Mouse (Mus musculus) intestine, postnatal 0 days (tissue): Measurements from ENCODE around the gene Stk32b. TPM values are rescaled to one million over a fixed set of nuclear protein-coding genes. Genes with fewer than 3 reads are reported as not detected.

Experiments
- ATAC-seq: fragments of 200-750 bp; cut with Nextera tagmentation; 2 replicates; pipeline ENCODE4 v1.8.0; 2017; ENCODE audit warnings: mild to moderate bottlenecking, moderate TSS enrichment, moderate library complexity
- H3K27ac ChIP-seq: fragments of 300-500 bp; sonication (generic); 2 replicates; pipeline ENCODE4 v1.5.1; 2014; ENCODE audit warnings: mild to moderate bottlenecking, low read depth, low read length, moderate library complexity
- H3K27me3 ChIP-seq: fragments of 300-500 bp; sonication (generic); replicated peaks from 2 replicates; pipeline ENCODE4 v1.6.1; 2014; ENCODE audit warnings: low read length, mixed read lengths; ENCODE audit not compliant: control insufficient read depth, insufficient read depth
- H3K36me3 ChIP-seq: fragments of 300-500 bp; sonication (generic); 2 replicates; pipeline ENCODE4 v1.6.1; 2014; ENCODE audit warnings: mild to moderate bottlenecking, moderate library complexity; ENCODE audit not compliant: control insufficient read depth, insufficient read depth
- H3K4me1 ChIP-seq: fragments of 300-500 bp; sonication (generic); replicated peaks from 2 replicates; pipeline ENCODE4 v1.6.1; 2014; ENCODE audit warnings: antibody characterized with exemption, low read length, mixed read lengths; ENCODE audit not compliant: control insufficient read depth, insufficient read depth
- H3K4me2 ChIP-seq: fragments of 300-500 bp; sonication (generic); replicated peaks from 2 replicates; pipeline ENCODE4 v1.6.1; 2014; ENCODE audit warnings: low read depth, mild to moderate bottlenecking, moderate library complexity
- H3K4me3 ChIP-seq: fragments of 300-500 bp; sonication (generic); 2 replicates; pipeline ENCODE4 v1.5.1; 2014; ENCODE audit warnings: low read depth, low read length
- H3K9ac ChIP-seq: fragments of 300-500 bp; sonication (generic); 2 replicates; pipeline ENCODE4 v1.6.1; 2014; ENCODE audit warnings: mild to moderate bottlenecking, low read depth, low read length
- H3K9me3 ChIP-seq: fragments of 300-500 bp; sonication (generic); 2 replicates; pipeline ENCODE4 v1.6.1; 2016; ENCODE audit warnings: mixed run types; ENCODE audit not compliant: control insufficient read depth
- CTCF ChIP-seq: sonication (generic); IDR thresholded peaks from 2 replicates; pipeline ENCODE4 v1.5.1; 2016; ENCODE audit warnings: low read depth, mild to moderate bottlenecking, control low read depth, antibody characterized with exemption, moderate library complexity
- WGBS: fragments of 180-500 bp; shearing (Covaris S2); extraction: QIAGEN DNeasy Blood & Tissue Kit; methylation state at CpG from one replicate; pipeline ENCODE4 v1.1.7; 2014; 5-methylcytosine and 5-hydroxymethylcytosine counted together
- polyA plus RNA-seq: library from polyadenylated mRNA; unstranded; fragments of >200 nt; fragmentation: Nextera tagmentation; extraction: Ambion mirVana; gene quantifications from 2 replicates; pipeline ENCODE4 v1.2.1, GENCODE M21; 2015

Gene Stk32b
- polyA plus RNA-seq = 0.50 and 0.68 TPM in 2 replicates

GRCm38 (mm10) chr5:37716505-37717372 is at the start of gene Stk32b:
Gene Stk32b, minus strand, starts transcription at chr5:37717171.
- no peak within 1 kb of the TSS for H3K9ac ChIP-seq
- TF ChIP-seq CTCF = no peak
- 2% methylated on average over 40 of the region's 40 CpGs for WGBS

GRCm38 (mm10) chr5:37765851-37766250 is 48.9 kb upstream of the Stk32b start:
- WGBS = 73% methylated on average over 8 of the region's 8 CpGs
- TF ChIP-seq CTCF = no peak
- H3K27me3 ChIP-seq = no peaks in the 10 kb centered on the region
- H3K4me1 ChIP-seq = no peaks in the 10 kb centered on the region
- no peaks in the 10 kb centered on the region for H3K9me3 ChIP-seq
- no peak overlapping the region for H3K27ac ChIP-seq
- ATAC-seq = no peak
- H3K9ac ChIP-seq = no peak overlapping the region
- no peak overlapping the region for H3K4me2 ChIP-seq
- H3K4me3 ChIP-seq = no peak overlapping the region
- H3K36me3 ChIP-seq = no peaks in the 10 kb centered on the region

More at GRCm38 (mm10) chr5:37716505-37717372, at the start of gene Stk32b:
- Histone ChIP-seq H3K36me3 (no peaks in the 10 kb centered on the region), H3K4me2 (peak within 1 kb of the TSS; percentile 60), H3K9me3 (no peaks in the 10 kb centered on the region), H3K4me1 (no peaks in the 10 kb centered on the region), H3K27ac (no peak within 1 kb of the TSS), H3K4me3 (peak within 1 kb of the TSS; percentile 28), H3K27me3 (peaks cover 16% of the 10 kb centered on the region)
- peak; percentile 25; the same call in 1 of the 2 replicates for ATAC-seq

GRCm38 (mm10) chr5:37762046-37762445 is 45.1 kb upstream of the Stk32b start:
- no peak for ATAC-seq
- no peak for TF ChIP-seq CTCF
- Histone ChIP-seq H3K27me3 (no peaks in the 10 kb centered on the region), H3K9ac (no peak overlapping the region), H3K4me1 (no peaks in the 10 kb centered on the region), H3K9me3 (no peaks in the 10 kb centered on the region), H3K4me2 (no peak overlapping the region), H3K4me3 (no peak overlapping the region), H3K27ac (no peak overlapping the region), H3K36me3 (no peaks in the 10 kb centered on the region)
- WGBS = 88% methylated on average over 3 of the region's 3 CpGs

- ATAC-seq = peak; percentile 86
- 38% methylated on average over 7 of the region's 7 CpGs for WGBS
- Histone ChIP-seq H3K4me3 (no peak overlapping the region), H3K4me1 (no peaks in the 10 kb centered on the region), H3K27me3 (no peaks in the 10 kb centered on the region), H3K4me2 (no peak overlapping the region), H3K9me3 (no peaks in the 10 kb centered on the region), H3K9ac (no peak overlapping the region), H3K27ac (no peak overlapping the region), H3K36me3 (no peaks in the 10 kb centered on the region)
- no peak for TF ChIP-seq CTCF
Observed at GRCm38 (mm10) chr5:37753366-37753765, 36.4 kb upstream of the Stk32b start.

- H3K36me3 ChIP-seq = no peaks in the 10 kb centered on the region
- whole genome bisulfite sequencing = 64% methylated on average over 8 of the region's 8 CpGs
- H3K4me1 ChIP-seq = no peaks in the 10 kb centered on the region
- H3K27ac ChIP-seq = no peak overlapping the region
- no peak overlapping the region for H3K4me3 ChIP-seq
- H3K4me2 ChIP-seq = no peak overlapping the region
- ATAC-seq = 0 out of 2 replicates have a peak, but pooled peaks have one; percentile 31
- TF ChIP-seq CTCF = peak; percentile 92
- no peak overlapping the region for H3K9ac ChIP-seq
- H3K9me3 ChIP-seq = no peaks in the 10 kb centered on the region
- no peaks in the 10 kb centered on the region for H3K27me3 ChIP-seq
Observed at GRCm38 (mm10) chr5:37752027-37752967, 35.3 kb upstream of the Stk32b start.
